Mouse (Mus musculus) olfactory bulb, adult 2 months (tissue): ENCODE results near the gene Gm42878. TPM values are rescaled to one million over a fixed set of nuclear protein-coding genes. Genes with fewer than 3 reads are reported as not detected.
"Not testable (repeated sequence)": the region's sequence is repeated elsewhere in the genome, so short reads cannot be mapped to it uniquely, and the experiment has no call there.

Experiments used
- H3K27ac ChIP-seq: fragments of 200-500 bp; 2 replicates; pipeline ENCODE4 v1.5.1; 2012; ENCODE audit warnings: low read depth, low read length; ENCODE audit not compliant: insufficient read depth
- H3K4me1 ChIP-seq: fragments of 200-500 bp; 2 replicates; pipeline ENCODE4 v1.6.1; 2012; ENCODE audit warnings: low read length; ENCODE audit not compliant: control insufficient read depth, insufficient read depth
- H3K4me3 ChIP-seq: fragments of 200-500 bp; 2 replicates; pipeline ENCODE4 v1.5.1; 2012; ENCODE audit warnings: mild to moderate bottlenecking, low read depth, low read length, moderate library complexity; ENCODE audit not compliant: insufficient read depth
- CTCF ChIP-seq: fragments of 200-500 bp; IDR thresholded peaks from 2 replicates; pipeline ENCODE4 v1.5.1; 2012; ENCODE audit warnings: low read depth, mild to moderate bottlenecking, low read length, moderate library complexity; ENCODE audit not compliant: insufficient read depth
- POLR2A ChIP-seq: fragments of 200-500 bp; IDR thresholded peaks from 2 replicates; pipeline ENCODE4 v1.6.1; 2012; ENCODE audit warnings: mild to moderate bottlenecking, low read depth, low read length, moderate library complexity; ENCODE audit not compliant: insufficient read depth
- WGBS: fragments of 180-500 bp; shearing (Covaris S2); methylation state at CpG from one replicate; pipeline ENCODE4 v1.1.7; 2018; 5-methylcytosine and 5-hydroxymethylcytosine counted together
- polyA plus RNA-seq: library from polyadenylated mRNA; stranded (reverse); fragments of >200 nt; gene quantifications from 2 replicates; pipeline ENCODE4 v1.2.4, GENCODE M21; 2012; ENCODE audit warnings: low replicate concordance; ENCODE audit not compliant: missing spikeins, insufficient read depth, insufficient read length

The Gm42878 gene
- polyA plus RNA-seq, 1 experiment = not detected

GRCm38 (mm10) chr5:121540066-121540465 lies 5.2 kb downstream of the Gm42878 start:
- TF ChIP-seq POLR2A = no peak
- TF ChIP-seq CTCF = no peak
- 88% methylated on average over 5 of the region's 5 CpGs for WGBS
- H3K27ac ChIP-seq = no peak overlapping the region
- H3K4me3 ChIP-seq = no peak overlapping the region
- peaks cover 16% of the 10 kb centered on the region for H3K4me1 ChIP-seq

- H3K4me1 ChIP-seq = peaks cover 5% of the 10 kb centered on the region; the same call in 1 of the 2 replicates
- TF ChIP-seq POLR2A (no peak), CTCF (no peak)
- no peak overlapping the region for H3K4me3 ChIP-seq
- 58% methylated on average over 2 of the region's 2 CpGs for whole genome bisulfite sequencing
- H3K27ac ChIP-seq = no peak overlapping the region
These were observed 7.7 kb downstream of the Gm42878 start for GRCm38 (mm10) chr5:121537588-121537987.

GRCm38 (mm10) chr5:121536921-121537555 lies 8.2 kb downstream of the Gm42878 start:
- TF ChIP-seq POLR2A = no peak
- Histone ChIP-seq H3K4me1 (peaks cover 2% of the 10 kb centered on the region; the same call in 1 of the 2 replicates), H3K27ac (no peak overlapping the region), H3K4me3 (no peak overlapping the region)
- WGBS = 24% methylated on average over 7 of the region's 7 CpGs

GRCm38 (mm10) chr5:121535116-121535515 lies 10.2 kb downstream of the Gm42878 start:
- H3K4me3 ChIP-seq = no peak overlapping the region
- 86% methylated on average over 3 of the region's 3 CpGs for WGBS
- TF ChIP-seq POLR2A = no peak
- no peak for TF ChIP-seq CTCF
- H3K4me1 ChIP-seq = no peaks in the 10 kb centered on the region
- H3K27ac ChIP-seq = no peak overlapping the region

GRCm38 (mm10) chr5:121534521-121534920 lies 10.8 kb downstream of the Gm42878 start:
- TF ChIP-seq CTCF (no peak), POLR2A (no peak)
- WGBS = 90% methylated on average over 5 of the region's 5 CpGs
- no peak overlapping the region for H3K27ac ChIP-seq
- H3K4me1 ChIP-seq = no peaks in the 10 kb centered on the region
- no peak overlapping the region for H3K4me3 ChIP-seq

- no peak overlapping the region for H3K4me3 ChIP-seq
- TF ChIP-seq CTCF (no peak), POLR2A (no peak)
- 83% methylated on average over 8 of the region's 8 CpGs for WGBS
- H3K27ac ChIP-seq = no peak overlapping the region
- H3K4me1 ChIP-seq = no peaks in the 10 kb centered on the region
These were observed 18.3 kb downstream of the Gm42878 start for GRCm38 (mm10) chr5:121526961-121527360.

GRCm38 (mm10) chr5:121526526-121526925 lies 18.8 kb downstream of the Gm42878 start:
- 83% methylated on average over 7 of the region's 7 CpGs for WGBS
- Histone ChIP-seq H3K4me3 (no peak overlapping the region), H3K27ac (no peak overlapping the region), H3K4me1 (no peaks in the 10 kb centered on the region)
- TF ChIP-seq CTCF (no peak), POLR2A (no peak)

- H3K4me1 ChIP-seq = no peaks in the 10 kb centered on the region
- WGBS = 87% methylated on average over 14 of the region's 14 CpGs
- no peak overlapping the region for H3K27ac ChIP-seq
- H3K4me3 ChIP-seq = no peak overlapping the region
- TF ChIP-seq POLR2A (no peak), CTCF (no peak)
These were observed 19.4 kb downstream of the Gm42878 start for GRCm38 (mm10) chr5:121525774-121526450.

GRCm38 (mm10) chr5:121519758-121520157 lies 25.5 kb downstream of the Gm42878 start:
- WGBS = 93% methylated on average over 11 of the region's 17 CpGs
- H3K27ac ChIP-seq, H3K4me3 ChIP-seq: not testable (repeated sequence)

GRCm38 (mm10) chr5:121518983-121519382 lies 26.3 kb downstream of the Gm42878 start:
- H3K27ac ChIP-seq = no peak overlapping the region
- no peaks in the 10 kb centered on the region for H3K4me1 ChIP-seq
- H3K4me3 ChIP-seq = no peak overlapping the region
- no peak for TF ChIP-seq CTCF
- TF ChIP-seq POLR2A = no peak
- WGBS = 93% methylated on average over 9 of the region's 9 CpGs

More at GRCm38 (mm10) chr5:121519758-121520157, 25.5 kb downstream of the Gm42878 start:
- H3K4me1 ChIP-seq = not testable (repeated sequence)
